Mouse (Mus musculus) inflammation-experienced regulatory T-cells, adult 6 months (primary cell): ENCODE measurements around the gene Donson. TPM values are rescaled to one million over a fixed set of nuclear protein-coding genes. Genes with fewer than 3 reads are reported as not detected.
"Not testable (repeated sequence)": the region's sequence is repeated elsewhere in the genome, so short reads cannot be mapped to it uniquely, and the experiment has no call there.

Source experiments
- ATAC-seq: one replicate; pipeline ENCODE4 v1.8.0; 2017
- polyA plus RNA-seq, 3 experiments: library from polyadenylated mRNA; unstranded; fragments of 100-300 nt; shearing (Covaris generic); gene quantifications; one replicate each; pipeline ENCODE4 v1.2.1; 2017

Gene Donson
- polyA plus RNA-seq, 3 experiments from 2014 or later: 16.4 to 30.5 (median 17.6) TPM

GRCm38 (mm10) chr16:91688023-91688618, 449 bp downstream of the Donson start:
- peak; percentile 9 for ATAC-seq

GRCm38 (mm10) chr16:91686369-91686768, 2.2 kb downstream of the Donson start:
- no peak for ATAC-seq

- peak; percentile 85 for ATAC-seq
These were observed 3.0 kb downstream of the Donson start for GRCm38 (mm10) chr16:91685526-91685925.

- ATAC-seq: no peak
These were observed 7.9 kb downstream of the Donson start for GRCm38 (mm10) chr16:91680656-91681055.

GRCm38 (mm10) chr16:91678147-91678911, 10.2 kb downstream of the Donson start:
- no peak for ATAC-seq

GRCm38 (mm10) chr16:91674500-91674899, 14.1 kb downstream of the Donson start:
- ATAC-seq: no peak

- ATAC-seq: no peak
These were observed 24.8 kb downstream of the Donson start for GRCm38 (mm10) chr16:91663795-91664194.

- ATAC-seq: no peak
These were observed 26.2 kb downstream of the Donson start for GRCm38 (mm10) chr16:91662336-91662735.

- no peak for ATAC-seq
These were observed 27.2 kb downstream of the Donson start for GRCm38 (mm10) chr16:91661397-91661796.

GRCm38 (mm10) chr16:91659798-91660197, 28.8 kb downstream of the Donson start:
- no peak for ATAC-seq

- ATAC-seq: no peak
These were observed 30.1 kb downstream of the Donson start for GRCm38 (mm10) chr16:91658471-91658870.

- no peak for ATAC-seq
These were observed 31.3 kb downstream of the Donson start for GRCm38 (mm10) chr16:91657285-91657684.

- no peak for ATAC-seq
These were observed 33.3 kb downstream of the Donson start for GRCm38 (mm10) chr16:91655285-91655684.

- ATAC-seq: no peak
These were observed 36.4 kb downstream of the Donson start for GRCm38 (mm10) chr16:91652191-91652590.

- no peak for ATAC-seq
These were observed 38.8 kb downstream of the Donson start for GRCm38 (mm10) chr16:91649781-91650180.

GRCm38 (mm10) chr16:91649246-91649645, 39.3 kb downstream of the Donson start:
- no peak for ATAC-seq

- ATAC-seq: no peak
These were observed 40.4 kb downstream of the Donson start for GRCm38 (mm10) chr16:91648220-91648550.

- peak; percentile 86 for ATAC-seq
These were observed 40.9 kb downstream of the Donson start, which contains the start of gene Son for GRCm38 (mm10) chr16:91647461-91648219. Son (plus strand) TSS chr16:91647506.

GRCm38 (mm10) chr16:91646681-91647419, 41.7 kb downstream of the Donson start, which contains the start of gene Gart:
Gart (minus strand) TSS chr16:91646952.
- peak; percentile 74 for ATAC-seq

- peak; percentile 32 for ATAC-seq
These were observed 42.5 kb downstream of the Donson start for GRCm38 (mm10) chr16:91645995-91646602.

GRCm38 (mm10) chr16:91645420-91645819, 43.1 kb downstream of the Donson start:
- not testable (repeated sequence) for ATAC-seq

GRCm38 (mm10) chr16:91644901-91645300, 43.7 kb downstream of the Donson start:
- no peak for ATAC-seq
